In genomic region chr3:149625066-149625465, GRCm38 (mm10) we compare ENCODE assay signal across 28 mouse cellular contexts.
DNase-seq lines count a peak whose midpoint lies in the region; ATAC-seq and TF ChIP-seq lines count a peak whose summit lies in the region.
"Had no signal": no experiment of that assay in that cellular context is flagged by ENCODE, and none has a peak within 500 bp of the region (broad histone marks: within the 10 kb centered on the region; RNA-seq: fewer than 3 reads in every experiment).

No protein-coding gene starts in this region.

- H3K36me3 ChIP-seq in lung, postnatal 0 days (ENCODE audit: insufficient read depth, low read length) = no peaks in the 10 kb centered on the region
- H3K36me3 ChIP-seq in hindbrain, embryonic 11.5 days (ENCODE audit: control insufficient read depth, insufficient read depth, low read length) = no peaks in the 10 kb centered on the region
- H3K36me3 ChIP-seq: embryonic facial prominence, embryonic 12.5 days; G1E; hindbrain, embryonic 12.5 days; intestine, embryonic 15.5 days; limb, embryonic 12.5 days; liver, embryonic 15.5 days; lung, embryonic 15.5 days had no signal

- no peak for TF ChIP-seq CTCF in lung, postnatal 0 days (IDR thresholded peaks at IDR 0.05)

- TF ChIP-seq EP300 in lung, postnatal 0 days (IDR thresholded peaks at IDR 0.05) = no peak

- H3K27ac ChIP-seq in lung, postnatal 0 days (ENCODE audit: low read length) = no peak overlapping the region
- H3K27ac ChIP-seq in hindbrain, embryonic 11.5 days (ENCODE audit: low read depth, low read length) = no peak overlapping the region
- H3K27ac ChIP-seq: embryonic facial prominence, embryonic 12.5 days; hindbrain, embryonic 12.5 days; hindbrain, postnatal 0 days; intestine, embryonic 15.5 days; layer of hippocampus, adult 2 months; left cerebral cortex, adult 2 months; limb, embryonic 12.5 days; liver, embryonic 15.5 days; lung, embryonic 15.5 days; stomach, postnatal 0 days had no signal

- H3K9ac ChIP-seq in lung, postnatal 0 days (replicated peaks; ENCODE audit: low read depth) = no peak overlapping the region
- H3K9ac ChIP-seq in hindbrain, embryonic 11.5 days (ENCODE audit: low read depth, low read length) = no peak overlapping the region
- H3K9ac ChIP-seq: embryonic facial prominence, embryonic 12.5 days; forebrain, postnatal 0 days; hindbrain, embryonic 12.5 days; intestine, embryonic 15.5 days; limb, embryonic 12.5 days; liver, embryonic 15.5 days; lung, embryonic 15.5 days had no signal

- WGBS in lung, postnatal 0 days = 51% methylated on average over 3 of the region's 3 CpGs
- WGBS in hindbrain, embryonic 11.5 days = 85% methylated on average over 3 of the region's 3 CpGs

- no peak overlapping the region for H3K4me2 ChIP-seq in lung, postnatal 0 days (replicated peaks; ENCODE audit: low read depth, low read length)
- H3K4me2 ChIP-seq in hindbrain, embryonic 11.5 days (replicated peaks; ENCODE audit: low read depth, low read length) = no peak overlapping the region
- H3K4me2 ChIP-seq: embryonic facial prominence, embryonic 12.5 days; hindbrain, embryonic 12.5 days; intestine, embryonic 15.5 days; limb, embryonic 12.5 days; liver, embryonic 15.5 days; lung, embryonic 15.5 days had no signal

- H3K27me3 ChIP-seq in lung, postnatal 0 days (replicated peaks; ENCODE audit: insufficient read depth, low read length) = no peaks in the 10 kb centered on the region
- H3K27me3 ChIP-seq in hindbrain, embryonic 11.5 days (ENCODE audit: control insufficient read depth, insufficient read depth, low read length) = no peaks in the 10 kb centered on the region
- H3K27me3 ChIP-seq: embryonic facial prominence, embryonic 12.5 days; hindbrain, embryonic 12.5 days; intestine, embryonic 15.5 days; limb, embryonic 12.5 days; liver, embryonic 15.5 days; lung, embryonic 15.5 days had no signal

- peak; percentile 7 for DNase-seq in lung, postnatal 36 days
- no peak for DNase-seq in lung, postnatal 0 days (ENCODE audit: low spot score)
- peak; percentile 81 for DNase-seq in NIH3T3 (ENCODE audit: low read depth)
- DNase-seq in adrenal gland, postnatal 14 days = peak; percentile 34
- DNase-seq in hindbrain, embryonic 11.5 days (ENCODE audit: low spot score) = no peak
- no peak for DNase-seq in right cerebral cortex, adult 18-20 months
- DNase-seq: cerebellum, adult 11 months; cerebellum, adult 9-10 months; cerebellum, postnatal 36 days; forebrain, postnatal 0 days; heart, postnatal 14 days; kidney, adult 2 months; kidney, postnatal 36 days; midbrain, embryonic 14.5 days; spleen, adult 18-20 months; thymus, adult 2 months; thymus, postnatal 36 days had no signal

- H3K4me3 ChIP-seq in lung, postnatal 0 days (ENCODE audit: low read depth, low read length) = no peak overlapping the region
- H3K4me3 ChIP-seq in hindbrain, embryonic 11.5 days (ENCODE audit: low read depth, low read length) = no peak overlapping the region
- H3K4me3 ChIP-seq: embryonic facial prominence, embryonic 12.5 days; hindbrain, embryonic 12.5 days; intestine, embryonic 15.5 days; layer of hippocampus, adult 2 months; left cerebral cortex, adult 2 months; limb, embryonic 12.5 days; liver, embryonic 15.5 days; lung, embryonic 15.5 days had no signal

- no peaks in the 10 kb centered on the region for H3K9me3 ChIP-seq in lung, postnatal 0 days (ENCODE audit: low read length)
- H3K9me3 ChIP-seq in hindbrain, embryonic 11.5 days (ENCODE audit: control insufficient read depth, low read length) = no peaks in the 10 kb centered on the region
- H3K9me3 ChIP-seq: embryonic facial prominence, embryonic 12.5 days; hindbrain, embryonic 12.5 days; intestine, embryonic 15.5 days; limb, embryonic 12.5 days; liver, embryonic 15.5 days; lung, embryonic 15.5 days had no signal

- no peak for ATAC-seq in lung, postnatal 0 days
- no peak for ATAC-seq in hindbrain, embryonic 11.5 days (ENCODE audit: low FRiP score)
- ATAC-seq: forebrain, postnatal 0 days; hindbrain, postnatal 0 days; intestine, embryonic 15.5 days had no signal

- no peaks in the 10 kb centered on the region for H3K4me1 ChIP-seq in lung, postnatal 0 days (ENCODE audit: insufficient read depth, low read depth, low read length)
- H3K4me1 ChIP-seq in hindbrain, embryonic 11.5 days (replicated peaks; ENCODE audit: control insufficient read depth, insufficient read depth, low read length) = no peaks in the 10 kb centered on the region
- H3K4me1 ChIP-seq: embryonic facial prominence, embryonic 12.5 days; hindbrain, embryonic 12.5 days; intestine, embryonic 15.5 days; limb, embryonic 12.5 days; liver, embryonic 15.5 days had no signal

Comparison
In these comparisons a context has a peak if more than half of its experiments do, and no peak if none do; other contexts are left out.
1. DNase-seq: peak in lung, postnatal 36 days (single experiment), NIH3T3 (single experiment) and adrenal gland, postnatal 14 days (single experiment); none in lung, postnatal 0 days (single experiment), hindbrain, embryonic 11.5 days (single experiment) and right cerebral cortex, adult 18-20 months (single experiment).